Mouse (Mus musculus): Measurements from ENCODE around the gene Fbxl2. TPM values are rescaled to one million over a fixed set of nuclear protein-coding genes. Genes with fewer than 3 reads are reported as not detected.

The Fbxl2 gene
- polyA plus RNA-seq, 1 experiment from 2014 or later, result 2.7 TPM

DNA sequence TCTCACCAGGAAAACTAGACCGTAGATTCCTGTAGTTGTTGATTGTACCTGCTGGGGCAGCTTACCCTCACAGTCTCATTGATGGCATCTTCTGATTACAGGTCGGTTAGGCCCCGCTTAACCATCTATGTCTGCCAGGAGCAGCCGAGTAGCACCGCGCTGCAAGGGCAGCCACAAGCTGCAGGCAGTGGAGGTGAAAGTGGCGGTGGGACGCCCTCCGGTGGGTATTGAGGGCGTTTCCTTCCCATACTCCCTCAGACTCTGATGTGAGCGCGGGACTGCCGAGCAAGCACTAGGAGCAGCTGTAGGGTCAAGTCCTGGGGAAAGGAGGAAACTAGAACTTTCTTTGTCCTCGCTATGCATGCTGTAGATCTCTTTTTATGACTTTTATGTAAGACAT is 76.0 kb downstream of the Fbxl2 start:
- H3K9ac ChIP-seq (ENCODE audit: low read length), result no peak overlapping the region
- WGBS, result 87% methylated on average over 14 of the region's 14 CpGs
- no peak overlapping the region for H3K27ac ChIP-seq (replicated peaks in 1 of 2; ENCODE audit: control insufficient read depth in 1 of 2, insufficient read depth in 1 of 2, low read depth in 2 of 2, low read length in 2 of 2)
- H3K4me3 ChIP-seq (ENCODE audit: control insufficient read depth in 1 of 2, insufficient read depth in 1 of 2, low read depth in 1 of 2, low read length in 2 of 2), result no peak overlapping the region
- H3K27me3 ChIP-seq (ENCODE audit: control insufficient read depth, insufficient read depth, low read length), result no peaks in the 10 kb centered on the region
- H3K9me3 ChIP-seq (ENCODE audit: control insufficient read depth, low read length), result no peaks in the 10 kb centered on the region
- no peak overlapping the region for H3K4me2 ChIP-seq (ENCODE audit: low read length)
- H3K36me3 ChIP-seq (ENCODE audit: control insufficient read depth, insufficient read depth, low read length), result peaks cover 95% of the 10 kb centered on the region
- H3K4me1 ChIP-seq (ENCODE audit: control insufficient read depth in 2 of 2, insufficient read depth in 2 of 2, low read length in 2 of 2), result no peaks in the 10 kb centered on the region
- ATAC-seq (ENCODE audit: insufficient number of reproducible peaks, insufficient read depth, low FRiP score, low read depth), result no peak

DNA sequence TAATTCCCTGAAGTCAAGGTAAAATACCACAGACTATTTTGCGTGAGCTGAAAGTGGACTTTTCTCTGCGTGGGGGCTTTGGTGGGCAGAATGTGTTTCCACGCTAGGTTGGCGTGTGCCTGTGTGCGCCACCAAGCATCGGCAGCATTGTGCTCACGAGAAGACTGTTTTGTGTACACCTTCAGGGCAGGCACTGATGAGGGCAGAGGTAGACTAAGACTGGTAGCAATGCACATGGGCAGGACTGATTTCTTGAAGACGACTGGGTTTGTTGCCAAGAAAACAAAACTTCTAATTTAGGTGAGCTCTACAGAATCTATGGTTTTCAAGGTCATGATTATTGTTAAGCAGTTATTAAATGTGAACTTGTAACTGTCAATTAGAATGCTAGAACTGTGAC is 76.6 kb downstream of the Fbxl2 start:
- no peak overlapping the region for H3K4me2 ChIP-seq (ENCODE audit: low read length)
- H3K9ac ChIP-seq (ENCODE audit: low read length), result no peak overlapping the region
- no peak overlapping the region for H3K27ac ChIP-seq (replicated peaks in 1 of 2; ENCODE audit: control insufficient read depth in 1 of 2, insufficient read depth in 1 of 2, low read depth in 2 of 2, low read length in 2 of 2)
- no peaks in the 10 kb centered on the region for H3K4me1 ChIP-seq (ENCODE audit: control insufficient read depth in 2 of 2, insufficient read depth in 2 of 2, low read length in 2 of 2)
- 94% methylated on average over 8 of the region's 8 CpGs for WGBS
- H3K9me3 ChIP-seq (ENCODE audit: control insufficient read depth, low read length), result no peaks in the 10 kb centered on the region
- no peaks in the 10 kb centered on the region for H3K27me3 ChIP-seq (ENCODE audit: control insufficient read depth, insufficient read depth, low read length)
- H3K36me3 ChIP-seq (ENCODE audit: control insufficient read depth, insufficient read depth, low read length), result peaks cover 95% of the 10 kb centered on the region
- no peak for ATAC-seq (ENCODE audit: insufficient number of reproducible peaks, insufficient read depth, low FRiP score, low read depth)
- H3K4me3 ChIP-seq (ENCODE audit: control insufficient read depth in 1 of 2, insufficient read depth in 1 of 2, low read depth in 1 of 2, low read length in 2 of 2), result no peak overlapping the region

DNA sequence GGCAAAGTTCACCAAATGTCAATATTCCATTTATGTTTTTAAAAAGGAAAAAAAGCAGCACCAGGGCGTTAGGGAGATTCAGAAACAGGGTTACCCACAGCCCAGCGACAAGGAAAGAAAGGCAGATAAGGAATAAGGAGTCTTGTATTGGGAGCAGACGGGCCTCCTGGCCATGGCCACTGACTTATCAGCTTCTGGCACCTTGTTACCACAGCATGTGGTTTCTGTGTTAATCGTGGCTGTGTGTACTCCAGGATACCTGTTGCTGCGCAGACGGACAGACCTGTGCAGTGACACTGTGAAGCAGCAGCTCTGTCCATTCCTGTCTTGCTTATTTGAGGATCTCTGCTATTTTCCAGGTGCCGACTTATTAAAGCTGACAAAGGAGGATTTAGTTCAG is 77.0 kb downstream of the Fbxl2 start:
- Histone ChIP-seq H3K27me3 (ENCODE audit: control insufficient read depth, insufficient read depth, low read length) (no peaks in the 10 kb centered on the region), H3K4me2 (ENCODE audit: low read length) (no peak overlapping the region), H3K9me3 (ENCODE audit: control insufficient read depth, low read length) (no peaks in the 10 kb centered on the region), H3K9ac (ENCODE audit: low read length) (no peak overlapping the region), H3K36me3 (ENCODE audit: control insufficient read depth, insufficient read depth, low read length) (peaks cover 95% of the 10 kb centered on the region), H3K4me3 (ENCODE audit: control insufficient read depth in 1 of 2, insufficient read depth in 1 of 2, low read depth in 1 of 2, low read length in 2 of 2) (no peak overlapping the region), H3K4me1 (ENCODE audit: control insufficient read depth in 2 of 2, insufficient read depth in 2 of 2, low read length in 2 of 2) (no peaks in the 10 kb centered on the region), H3K27ac (replicated peaks in 1 of 2; ENCODE audit: control insufficient read depth in 1 of 2, insufficient read depth in 1 of 2, low read depth in 2 of 2, low read length in 2 of 2) (no peak overlapping the region)
- 72% methylated on average over 7 of the region's 7 CpGs for WGBS
- no peak for ATAC-seq (ENCODE audit: insufficient number of reproducible peaks, insufficient read depth, low FRiP score, low read depth)

DNA sequence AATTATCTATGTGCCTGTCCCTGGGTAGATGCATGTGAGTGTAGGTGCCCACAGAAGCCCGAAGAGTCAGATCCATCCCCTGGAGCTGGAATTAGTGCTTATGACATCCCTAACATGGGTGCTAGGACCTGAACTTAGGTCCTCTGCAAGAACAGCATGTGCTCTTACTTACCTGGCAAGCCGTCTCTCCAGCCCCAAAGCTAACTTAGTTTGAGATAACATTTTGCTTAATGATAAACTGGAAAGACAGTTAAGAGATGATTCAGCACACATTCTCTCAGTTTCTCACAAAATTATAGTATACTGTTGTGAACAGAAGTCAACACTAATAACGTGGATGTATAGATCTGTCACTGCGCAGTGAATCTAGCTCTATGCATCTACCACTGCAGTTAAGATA is 79.2 kb downstream of the Fbxl2 start:
- Histone ChIP-seq H3K4me1 (ENCODE audit: control insufficient read depth in 2 of 2, insufficient read depth in 2 of 2, low read length in 2 of 2) (no peaks in the 10 kb centered on the region), H3K27ac (replicated peaks in 1 of 2; ENCODE audit: control insufficient read depth in 1 of 2, insufficient read depth in 1 of 2, low read depth in 2 of 2, low read length in 2 of 2) (no peak overlapping the region), H3K36me3 (ENCODE audit: control insufficient read depth, insufficient read depth, low read length) (peaks cover 98% of the 10 kb centered on the region), H3K9me3 (ENCODE audit: control insufficient read depth, low read length) (no peaks in the 10 kb centered on the region), H3K9ac (ENCODE audit: low read length) (no peak overlapping the region), H3K27me3 (ENCODE audit: control insufficient read depth, insufficient read depth, low read length) (no peaks in the 10 kb centered on the region), H3K4me3 (ENCODE audit: control insufficient read depth in 1 of 2, insufficient read depth in 1 of 2, low read depth in 1 of 2, low read length in 2 of 2) (no peak overlapping the region), H3K4me2 (ENCODE audit: low read length) (no peak overlapping the region)
- WGBS, result 88% methylated on average over 4 of the region's 4 CpGs
- no peak for ATAC-seq (ENCODE audit: insufficient number of reproducible peaks, insufficient read depth, low FRiP score, low read depth)

DNA sequence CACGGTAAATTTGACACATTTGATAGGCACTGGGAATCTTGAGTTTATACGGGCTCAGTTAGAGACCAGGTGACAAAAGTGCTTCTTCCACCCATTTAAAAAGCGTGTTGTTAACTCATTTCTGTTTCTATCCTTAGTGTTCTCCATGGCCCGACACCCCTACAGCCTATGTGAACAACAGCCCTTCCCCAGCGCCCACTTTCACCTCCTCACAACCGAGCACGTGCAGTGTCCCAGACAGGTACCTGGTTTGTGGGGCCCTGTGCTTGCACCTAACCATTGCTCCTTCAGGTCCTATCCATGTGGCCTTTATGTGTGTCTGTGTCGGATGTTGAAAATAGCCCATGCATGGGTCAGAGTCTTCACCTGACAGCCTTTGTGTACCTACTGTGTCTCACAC is 81.6 kb downstream of the Fbxl2 start:
- peaks cover 98% of the 10 kb centered on the region for H3K36me3 ChIP-seq (ENCODE audit: control insufficient read depth, insufficient read depth, low read length)
- ATAC-seq (ENCODE audit: insufficient number of reproducible peaks, insufficient read depth, low FRiP score, low read depth), result no peak

DNA sequence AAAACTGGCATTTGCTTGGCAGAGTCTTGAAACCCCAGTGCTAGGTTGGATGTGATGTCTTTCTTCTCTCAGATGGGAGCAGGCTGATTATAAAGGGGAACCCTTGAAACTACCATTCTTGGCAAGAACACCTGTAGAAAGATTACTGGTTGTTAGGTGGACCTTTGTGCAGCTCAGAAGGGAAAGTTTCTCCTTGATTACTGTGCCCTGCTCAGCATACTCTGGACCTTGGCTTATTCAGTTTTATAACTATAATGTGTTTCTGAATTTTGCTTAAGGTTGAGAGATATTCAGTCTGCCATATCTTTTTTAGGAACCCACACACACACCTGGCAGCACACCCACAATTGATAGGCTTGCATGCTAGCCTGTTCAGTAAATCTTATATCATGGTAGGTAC is 82.3 kb downstream of the Fbxl2 start:
- Histone ChIP-seq H3K4me3 (ENCODE audit: control insufficient read depth in 1 of 2, insufficient read depth in 1 of 2, low read depth in 1 of 2, low read length in 2 of 2) (no peak overlapping the region), H3K4me1 (ENCODE audit: control insufficient read depth in 2 of 2, insufficient read depth in 2 of 2, low read length in 2 of 2) (no peaks in the 10 kb centered on the region), H3K9me3 (ENCODE audit: control insufficient read depth, low read length) (no peaks in the 10 kb centered on the region), H3K9ac (ENCODE audit: low read length) (no peak overlapping the region), H3K27ac (replicated peaks in 1 of 2; ENCODE audit: control insufficient read depth in 1 of 2, insufficient read depth in 1 of 2, low read depth in 2 of 2, low read length in 2 of 2) (no peak overlapping the region), H3K36me3 (ENCODE audit: control insufficient read depth, insufficient read depth, low read length) (peaks cover 98% of the 10 kb centered on the region), H3K27me3 (ENCODE audit: control insufficient read depth, insufficient read depth, low read length) (no peaks in the 10 kb centered on the region), H3K4me2 (ENCODE audit: low read length) (no peak overlapping the region)
- ATAC-seq (ENCODE audit: insufficient number of reproducible peaks, insufficient read depth, low FRiP score, low read depth), result no peak

More for the DNA sequence above, 81.6 kb downstream of the Fbxl2 start:
- Histone ChIP-seq H3K27ac (replicated peaks in 1 of 2; ENCODE audit: control insufficient read depth in 1 of 2, insufficient read depth in 1 of 2, low read depth in 2 of 2, low read length in 2 of 2) (no peak overlapping the region), H3K27me3 (ENCODE audit: control insufficient read depth, insufficient read depth, low read length) (no peaks in the 10 kb centered on the region), H3K4me2 (ENCODE audit: low read length) (no peak overlapping the region), H3K9me3 (ENCODE audit: control insufficient read depth, low read length) (no peaks in the 10 kb centered on the region), H3K9ac (ENCODE audit: low read length) (no peak overlapping the region), H3K4me1 (ENCODE audit: control insufficient read depth in 2 of 2, insufficient read depth in 2 of 2, low read length in 2 of 2) (no peaks in the 10 kb centered on the region), H3K4me3 (ENCODE audit: control insufficient read depth in 1 of 2, insufficient read depth in 1 of 2, low read depth in 1 of 2, low read length in 2 of 2) (no peak overlapping the region)
- WGBS, result 92% methylated on average over 8 of the region's 8 CpGs

DNA sequence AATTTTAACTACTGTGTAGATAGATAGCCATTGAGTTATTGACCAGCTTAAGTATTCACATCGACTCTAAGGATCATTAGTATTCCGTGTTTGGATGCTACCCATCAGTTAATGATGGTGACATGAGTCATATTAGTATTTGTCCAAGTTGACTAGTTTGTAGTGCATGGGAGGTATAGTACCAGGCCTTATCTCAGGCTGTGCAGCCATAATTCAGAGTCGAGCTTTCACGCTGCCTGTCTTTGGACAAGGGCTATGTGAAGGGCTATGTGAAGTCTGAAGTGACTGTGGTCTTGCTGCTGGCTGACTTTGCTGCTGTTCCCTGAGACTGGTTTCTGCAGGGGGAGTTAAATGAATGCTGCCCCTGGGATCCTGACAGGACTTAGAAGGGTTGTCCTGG is 88.2 kb downstream of the Fbxl2 start:
- Histone ChIP-seq H3K9ac (ENCODE audit: low read length) (no peak overlapping the region), H3K27ac (replicated peaks in 1 of 2; ENCODE audit: control insufficient read depth in 1 of 2, insufficient read depth in 1 of 2, low read depth in 2 of 2, low read length in 2 of 2) (no peak overlapping the region), H3K4me3 (ENCODE audit: control insufficient read depth in 1 of 2, insufficient read depth in 1 of 2, low read depth in 1 of 2, low read length in 2 of 2) (no peak overlapping the region), H3K27me3 (ENCODE audit: control insufficient read depth, insufficient read depth, low read length) (no peaks in the 10 kb centered on the region), H3K36me3 (ENCODE audit: control insufficient read depth, insufficient read depth, low read length) (peaks cover 75% of the 10 kb centered on the region), H3K4me1 (ENCODE audit: control insufficient read depth in 2 of 2, insufficient read depth in 2 of 2, low read length in 2 of 2) (no peaks in the 10 kb centered on the region), H3K9me3 (ENCODE audit: control insufficient read depth, low read length) (no peaks in the 10 kb centered on the region), H3K4me2 (ENCODE audit: low read length) (no peak overlapping the region)
- ATAC-seq (ENCODE audit: insufficient number of reproducible peaks, insufficient read depth, low FRiP score, low read depth), result no peak
- WGBS, result 96% methylated on average over 4 of the region's 4 CpGs

DNA sequence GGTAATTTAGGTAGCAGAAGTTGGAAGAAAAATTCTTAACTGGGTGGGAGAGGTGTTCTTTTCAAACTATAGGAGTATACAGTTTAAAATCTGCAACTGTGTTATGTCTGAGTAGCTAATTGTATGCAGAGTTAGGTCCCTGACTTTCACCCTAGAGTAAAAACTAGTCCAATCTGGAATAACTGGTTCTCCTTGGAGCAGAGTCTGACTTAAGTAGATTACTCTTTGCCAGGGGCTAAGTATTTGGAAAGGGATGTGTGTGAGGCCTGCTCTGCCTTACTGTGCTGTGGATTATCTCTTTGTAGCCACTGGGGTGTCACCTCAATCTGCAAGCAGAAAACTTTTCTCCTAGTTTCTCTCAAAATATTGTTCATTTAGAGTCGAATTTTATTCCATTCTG is 98.8 kb downstream of the Fbxl2 start:
- no peaks in the 10 kb centered on the region for H3K27me3 ChIP-seq (ENCODE audit: control insufficient read depth, insufficient read depth, low read length)
- no peak overlapping the region for H3K27ac ChIP-seq (replicated peaks in 1 of 2; ENCODE audit: control insufficient read depth in 1 of 2, insufficient read depth in 1 of 2, low read depth in 2 of 2, low read length in 2 of 2)
- 86% methylated on average over 1 of the region's 1 CpGs for WGBS

More for the DNA sequence above, 98.8 kb downstream of the Fbxl2 start:
- H3K4me3 ChIP-seq (ENCODE audit: control insufficient read depth in 1 of 2, insufficient read depth in 1 of 2, low read depth in 1 of 2, low read length in 2 of 2), result no peak overlapping the region
- H3K36me3 ChIP-seq (ENCODE audit: control insufficient read depth, insufficient read depth, low read length), result peaks cover 51% of the 10 kb centered on the region
- no peak overlapping the region for H3K9ac ChIP-seq (ENCODE audit: low read length)
- H3K4me1 ChIP-seq (ENCODE audit: control insufficient read depth in 2 of 2, insufficient read depth in 2 of 2, low read length in 2 of 2), result 0 out of 4 replicates have a peak, but pooled peaks cover 0 to 3% of the 10 kb centered on the region in 2 experiments
- no peaks in the 10 kb centered on the region for H3K9me3 ChIP-seq (ENCODE audit: control insufficient read depth, low read length)
- ATAC-seq (ENCODE audit: insufficient number of reproducible peaks, insufficient read depth, low FRiP score, low read depth), result no peak
- no peak overlapping the region for H3K4me2 ChIP-seq (ENCODE audit: low read length)
